Mouse (Mus musculus): ENCODE results near the gene Gramd2. TPM values are rescaled to one million over a fixed set of nuclear protein-coding genes. Genes with fewer than 3 reads are reported as not detected.
A peak's percentile ranks its signal among the peaks of the same experiment; 100 is the strongest.

The Gramd2 gene
- polyA plus RNA-seq, 1 experiment from 2014 or later: 5.4 TPM

GRCm38 (mm10) chr9:59695451-59695813 is 15.5 kb downstream of the Gramd2 start:
- ATAC-seq (ENCODE audit: low read depth) (no peak), DNase-seq (ENCODE audit: low spot score) (peak; percentile 42)
- no peaks in the 10 kb centered on the region for H3K27me3 ChIP-seq (replicated peaks; ENCODE audit: control insufficient read depth, insufficient read depth, low read length)
- peak overlapping the region; percentile 49; the same call in 1 of the 2 replicates for H3K27ac ChIP-seq (replicated peaks; ENCODE audit: low read depth, low read length)
- H3K36me3 ChIP-seq (ENCODE audit: control insufficient read depth, insufficient read depth, low read length): no peaks in the 10 kb centered on the region
- WGBS: 22% methylated on average over 3 of the region's 3 CpGs
- peaks cover 24% of the 10 kb centered on the region for H3K4me1 ChIP-seq (ENCODE audit: control insufficient read depth, insufficient read depth, low read length)
- H3K4me2 ChIP-seq (ENCODE audit: low read depth, low read length): no peak overlapping the region
- no peak overlapping the region for H3K4me3 ChIP-seq (ENCODE audit: low read depth, low read length)
- no peak overlapping the region for H3K9ac ChIP-seq (ENCODE audit: low read depth, low read length)
- H3K9me3 ChIP-seq (ENCODE audit: control insufficient read depth, low read length): no peaks in the 10 kb centered on the region

- no peak overlapping the region for H3K27ac ChIP-seq (replicated peaks; ENCODE audit: low read depth, low read length)
Measured at GRCm38 (mm10) chr9:59696381-59696780, 16.4 kb downstream of the Gramd2 start.

GRCm38 (mm10) chr9:59701094-59701493 is 21.1 kb downstream of the Gramd2 start:
- Histone ChIP-seq H3K27me3 (replicated peaks; ENCODE audit: control insufficient read depth, insufficient read depth, low read length) (no peaks in the 10 kb centered on the region), H3K9me3 (ENCODE audit: control insufficient read depth, low read length) (no peaks in the 10 kb centered on the region), H3K36me3 (ENCODE audit: control insufficient read depth, insufficient read depth, low read length) (no peaks in the 10 kb centered on the region), H3K4me1 (ENCODE audit: control insufficient read depth, insufficient read depth, low read length) (no peaks in the 10 kb centered on the region), H3K27ac (replicated peaks; ENCODE audit: low read depth, low read length) (no peak overlapping the region), H3K9ac (ENCODE audit: low read depth, low read length) (no peak overlapping the region), H3K4me2 (ENCODE audit: low read depth, low read length) (no peak overlapping the region), H3K4me3 (ENCODE audit: low read depth, low read length) (no peak overlapping the region)
- DNase-seq (ENCODE audit: low spot score) (no peak), ATAC-seq (ENCODE audit: low read depth) (no peak)
- WGBS: 83% methylated on average over 7 of the region's 7 CpGs

More at GRCm38 (mm10) chr9:59696381-59696780, 16.4 kb downstream of the Gramd2 start:
- WGBS: 59% methylated on average over 3 of the region's 3 CpGs
- DNase-seq (ENCODE audit: low spot score) (no peak), ATAC-seq (ENCODE audit: low read depth) (no peak)
- H3K4me3 ChIP-seq (ENCODE audit: low read depth, low read length): no peak overlapping the region
- no peaks in the 10 kb centered on the region for H3K9me3 ChIP-seq (ENCODE audit: control insufficient read depth, low read length)
- no peak overlapping the region for H3K4me2 ChIP-seq (ENCODE audit: low read depth, low read length)
- no peaks in the 10 kb centered on the region for H3K27me3 ChIP-seq (replicated peaks; ENCODE audit: control insufficient read depth, insufficient read depth, low read length)
- H3K9ac ChIP-seq (ENCODE audit: low read depth, low read length): no peak overlapping the region
- no peaks in the 10 kb centered on the region for H3K36me3 ChIP-seq (ENCODE audit: control insufficient read depth, insufficient read depth, low read length)
- peaks cover 24% of the 10 kb centered on the region for H3K4me1 ChIP-seq (ENCODE audit: control insufficient read depth, insufficient read depth, low read length)

GRCm38 (mm10) chr9:59703099-59703498 is 23.2 kb downstream of the Gramd2 start:
- no peak overlapping the region for H3K4me2 ChIP-seq (ENCODE audit: low read depth, low read length)
- H3K27ac ChIP-seq (replicated peaks; ENCODE audit: low read depth, low read length): no peak overlapping the region
- H3K4me3 ChIP-seq (ENCODE audit: low read depth, low read length): no peak overlapping the region
- no peaks in the 10 kb centered on the region for H3K36me3 ChIP-seq (ENCODE audit: control insufficient read depth, insufficient read depth, low read length)
- WGBS: 63% methylated on average over 6 of the region's 6 CpGs
- ATAC-seq (ENCODE audit: low read depth) (no peak), DNase-seq (ENCODE audit: low spot score) (no peak)
- H3K9me3 ChIP-seq (ENCODE audit: control insufficient read depth, low read length): no peaks in the 10 kb centered on the region
- no peaks in the 10 kb centered on the region for H3K27me3 ChIP-seq (replicated peaks; ENCODE audit: control insufficient read depth, insufficient read depth, low read length)
- H3K9ac ChIP-seq (ENCODE audit: low read depth, low read length): no peak overlapping the region
- H3K4me1 ChIP-seq (ENCODE audit: control insufficient read depth, insufficient read depth, low read length): no peaks in the 10 kb centered on the region

GRCm38 (mm10) chr9:59706850-59707825 is 27.2 kb downstream of the Gramd2 start:
- Histone ChIP-seq H3K4me3 (ENCODE audit: low read depth, low read length) (no peak overlapping the region), H3K4me2 (ENCODE audit: low read depth, low read length) (no peak overlapping the region), H3K9ac (ENCODE audit: low read depth, low read length) (no peak overlapping the region), H3K9me3 (ENCODE audit: control insufficient read depth, low read length) (no peaks in the 10 kb centered on the region), H3K4me1 (ENCODE audit: control insufficient read depth, insufficient read depth, low read length) (no peaks in the 10 kb centered on the region), H3K36me3 (ENCODE audit: control insufficient read depth, insufficient read depth, low read length) (no peaks in the 10 kb centered on the region), H3K27ac (replicated peaks; ENCODE audit: low read depth, low read length) (no peak overlapping the region), H3K27me3 (replicated peaks; ENCODE audit: control insufficient read depth, insufficient read depth, low read length) (no peaks in the 10 kb centered on the region)
- DNase-seq (ENCODE audit: low spot score) (no peak), ATAC-seq (ENCODE audit: low read depth) (no peak)
- 45% methylated on average over 10 of the region's 10 CpGs for WGBS

GRCm38 (mm10) chr9:59709225-59709624 is 29.3 kb downstream of the Gramd2 start:
- H3K27me3 ChIP-seq (replicated peaks; ENCODE audit: control insufficient read depth, insufficient read depth, low read length): no peaks in the 10 kb centered on the region
- H3K27ac ChIP-seq (replicated peaks; ENCODE audit: low read depth, low read length): no peak overlapping the region
- WGBS: 77% methylated on average over 3 of the region's 3 CpGs
- no peaks in the 10 kb centered on the region for H3K36me3 ChIP-seq (ENCODE audit: control insufficient read depth, insufficient read depth, low read length)
- no peak overlapping the region for H3K4me3 ChIP-seq (ENCODE audit: low read depth, low read length)
- H3K9me3 ChIP-seq (ENCODE audit: control insufficient read depth, low read length): no peaks in the 10 kb centered on the region
- H3K4me2 ChIP-seq (ENCODE audit: low read depth, low read length): no peak overlapping the region
- ATAC-seq (ENCODE audit: low read depth) (no peak), DNase-seq (ENCODE audit: low spot score) (no peak)
- no peaks in the 10 kb centered on the region for H3K4me1 ChIP-seq (ENCODE audit: control insufficient read depth, insufficient read depth, low read length)
- H3K9ac ChIP-seq (ENCODE audit: low read depth, low read length): no peak overlapping the region

GRCm38 (mm10) chr9:59716275-59716898 is 36.4 kb downstream of the Gramd2 start:
- H3K36me3 ChIP-seq (ENCODE audit: control insufficient read depth, insufficient read depth, low read length): no peaks in the 10 kb centered on the region
- H3K9me3 ChIP-seq (ENCODE audit: control insufficient read depth, low read length): no peaks in the 10 kb centered on the region
- H3K4me3 ChIP-seq (ENCODE audit: low read depth, low read length): no peak overlapping the region
- DNase-seq (ENCODE audit: low spot score) (no peak), ATAC-seq (ENCODE audit: low read depth) (no peak)
- no peak overlapping the region for H3K27ac ChIP-seq (replicated peaks; ENCODE audit: low read depth, low read length)
- H3K9ac ChIP-seq (ENCODE audit: low read depth, low read length): no peak overlapping the region
- H3K4me1 ChIP-seq (ENCODE audit: control insufficient read depth, insufficient read depth, low read length): no peaks in the 10 kb centered on the region
- H3K27me3 ChIP-seq (replicated peaks; ENCODE audit: control insufficient read depth, insufficient read depth, low read length): no peaks in the 10 kb centered on the region
- no peak overlapping the region for H3K4me2 ChIP-seq (ENCODE audit: low read depth, low read length)
- WGBS: 64% methylated on average over 7 of the region's 7 CpGs

- Histone ChIP-seq H3K4me1 (ENCODE audit: control insufficient read depth, insufficient read depth, low read length) (no peaks in the 10 kb centered on the region; the same call in 1 of the 2 replicates), H3K4me2 (ENCODE audit: low read depth, low read length) (no peak overlapping the region), H3K4me3 (ENCODE audit: low read depth, low read length) (no peak overlapping the region), H3K27ac (replicated peaks; ENCODE audit: low read depth, low read length) (no peak overlapping the region), H3K9me3 (ENCODE audit: control insufficient read depth, low read length) (no peaks in the 10 kb centered on the region), H3K9ac (ENCODE audit: low read depth, low read length) (no peak overlapping the region), H3K36me3 (ENCODE audit: control insufficient read depth, insufficient read depth, low read length) (no peaks in the 10 kb centered on the region), H3K27me3 (replicated peaks; ENCODE audit: control insufficient read depth, insufficient read depth, low read length) (no peaks in the 10 kb centered on the region)
- ATAC-seq (ENCODE audit: low read depth) (no peak), DNase-seq (ENCODE audit: low spot score) (no peak)
- WGBS: 91% methylated on average over 4 of the region's 4 CpGs
Measured at GRCm38 (mm10) chr9:59718237-59718636, 38.3 kb downstream of the Gramd2 start.

Measured in embryonic facial prominence, embryonic 14.5 days (tissue).